Mouse (Mus musculus) lung, postnatal 0 days (tissue): ENCODE measurements around the gene Prdm5. TPM values are rescaled to one million over a fixed set of nuclear protein-coding genes. Genes with fewer than 3 reads are reported as not detected.

ENCODE experiments used
- ATAC-seq: fragments of 200-750 bp; cut with Nextera tagmentation; 2 replicates; pipeline ENCODE4 v1.8.0; 2017; ENCODE audit warnings: moderate library complexity
- DNase-seq: peaks from one replicate; pipeline ENCODE4 v3.0.0-alpha.2; 2016; ENCODE audit warnings: low spot score
- H3K27ac ChIP-seq: fragments of 300-500 bp; sonication (generic); 2 replicates; pipeline ENCODE4 v1.5.1; 2014; ENCODE audit warnings: antibody characterized with exemption, mild to moderate bottlenecking, low read length, mixed read lengths
- H3K27me3 ChIP-seq: fragments of 300-500 bp; sonication (generic); replicated peaks from 2 replicates; pipeline ENCODE4 v1.6.1; 2014; ENCODE audit warnings: low read length, mixed read lengths; ENCODE audit not compliant: insufficient read depth
- H3K36me3 ChIP-seq: fragments of 300-500 bp; sonication (generic); 2 replicates; pipeline ENCODE4 v1.6.1; 2014; ENCODE audit warnings: low read length, mixed read lengths; ENCODE audit not compliant: insufficient read depth
- H3K4me1 ChIP-seq: fragments of 300-500 bp; sonication (generic); 2 replicates; pipeline ENCODE4 v1.6.1; 2014; ENCODE audit warnings: antibody characterized with exemption, low read depth, low read length, mixed read lengths; ENCODE audit not compliant: insufficient read depth
- H3K4me2 ChIP-seq: fragments of 300-500 bp; sonication (generic); replicated peaks from 2 replicates; pipeline ENCODE4 v1.6.1; 2014; ENCODE audit warnings: low read depth, mild to moderate bottlenecking, low read length, moderate library complexity, mixed read lengths
- H3K4me3 ChIP-seq: fragments of 300-500 bp; sonication (generic); 2 replicates; pipeline ENCODE4 v1.5.1; 2014; ENCODE audit warnings: low read depth, low read length
- H3K9ac ChIP-seq: fragments of 300-500 bp; sonication (generic); replicated peaks from 2 replicates; pipeline ENCODE4 v1.6.1; 2014; ENCODE audit warnings: low read depth, mild to moderate bottlenecking
- H3K9me3 ChIP-seq: fragments of 300-500 bp; sonication (generic); 2 replicates; pipeline ENCODE4 v1.6.1; 2016; ENCODE audit warnings: low read length, mixed read lengths
- CTCF ChIP-seq: IDR thresholded peaks from 2 replicates; pipeline ENCODE4 v1.5.1; 2016; ENCODE audit warnings: antibody characterized with exemption, mild to moderate bottlenecking
- EP300 ChIP-seq: IDR thresholded peaks from 2 replicates; pipeline ENCODE4 v1.6.1; 2016; ENCODE audit warnings: antibody characterized with exemption, mild to moderate bottlenecking, control low read depth
- WGBS: fragments of 180-500 bp; shearing (Covaris S2); extraction: QIAGEN DNeasy Blood & Tissue Kit; methylation state at CpG from one replicate; pipeline ENCODE4 v1.1.7; 2014; 5-methylcytosine and 5-hydroxymethylcytosine counted together
- polyA plus RNA-seq: library from polyadenylated mRNA; unstranded; fragments of >200 nt; fragmentation: Nextera tagmentation; extraction: Ambion mirVana; gene quantifications from 2 replicates; pipeline ENCODE4 v1.2.1, GENCODE M21; 2015

The Prdm5 gene
- polyA plus RNA-seq, 1 experiment from 2014 or later: 9.3 TPM

GRCm38 (mm10) chr6:65862836-65863235 is 84.0 kb downstream of the Prdm5 start:
- no peaks in the 10 kb centered on the region for H3K4me1 ChIP-seq
- H3K4me3 ChIP-seq: no peak overlapping the region
- no peaks in the 10 kb centered on the region for H3K27me3 ChIP-seq
- 92% methylated on average over 3 of the region's 3 CpGs for WGBS
- no peak for ATAC-seq
- no peak overlapping the region for H3K27ac ChIP-seq
- no peaks in the 10 kb centered on the region for H3K36me3 ChIP-seq
- no peak for TF ChIP-seq CTCF
- no peak for TF ChIP-seq EP300
- no peak overlapping the region for H3K4me2 ChIP-seq
- no peak for DNase-seq
- H3K9me3 ChIP-seq: no peaks in the 10 kb centered on the region
- H3K9ac ChIP-seq: no peak overlapping the region

GRCm38 (mm10) chr6:65864233-65864632 is 85.4 kb downstream of the Prdm5 start:
- H3K27ac ChIP-seq: no peak overlapping the region
- no peak for TF ChIP-seq CTCF
- no peak for TF ChIP-seq EP300
- H3K27me3 ChIP-seq: no peaks in the 10 kb centered on the region
- DNase-seq: no peak
- H3K4me2 ChIP-seq: no peak overlapping the region
- no peaks in the 10 kb centered on the region for H3K9me3 ChIP-seq
- WGBS: 85% methylated on average over 3 of the region's 3 CpGs
- H3K4me3 ChIP-seq: no peak overlapping the region
- no peaks in the 10 kb centered on the region for H3K36me3 ChIP-seq
- no peak overlapping the region for H3K9ac ChIP-seq
- no peak for ATAC-seq
- no peaks in the 10 kb centered on the region for H3K4me1 ChIP-seq

- ATAC-seq (no peak), DNase-seq (peak; percentile 32)
- Histone ChIP-seq H3K9ac (no peak overlapping the region), H3K4me3 (no peak overlapping the region), H3K4me1 (no peaks in the 10 kb centered on the region), H3K9me3 (no peaks in the 10 kb centered on the region), H3K27ac (no peak overlapping the region), H3K27me3 (no peaks in the 10 kb centered on the region), H3K36me3 (no peaks in the 10 kb centered on the region), H3K4me2 (no peak overlapping the region)
- WGBS: 65% methylated on average over 5 of the region's 5 CpGs
- TF ChIP-seq EP300 (no peak), CTCF (peak; percentile 50)
Observed at GRCm38 (mm10) chr6:65864919-65865318, 86.1 kb downstream of the Prdm5 start.

- TF ChIP-seq CTCF: no peak
- H3K9me3 ChIP-seq: no peaks in the 10 kb centered on the region
- DNase-seq (no peak), ATAC-seq (no peak)
- no peaks in the 10 kb centered on the region for H3K4me1 ChIP-seq
- H3K27ac ChIP-seq: no peak overlapping the region
- no peak overlapping the region for H3K4me2 ChIP-seq
- 94% methylated on average over 4 of the region's 4 CpGs for WGBS
- no peak overlapping the region for H3K9ac ChIP-seq
- H3K36me3 ChIP-seq: peaks cover 6% of the 10 kb centered on the region; the same call in 1 of the 2 replicates
- H3K27me3 ChIP-seq: no peaks in the 10 kb centered on the region
- no peak overlapping the region for H3K4me3 ChIP-seq
Observed at GRCm38 (mm10) chr6:65865861-65866260, 87.1 kb downstream of the Prdm5 start.

- TF ChIP-seq EP300: no peak
- no peak for TF ChIP-seq CTCF
Observed at GRCm38 (mm10) chr6:65871754-65872278, 93.0 kb downstream of the Prdm5 start.

GRCm38 (mm10) chr6:65878300-65878699 is 99.5 kb downstream of the Prdm5 start:
- H3K4me2 ChIP-seq: no peak overlapping the region
- ATAC-seq (peak; percentile 53), DNase-seq (peak; percentile 45)
- no peak overlapping the region for H3K27ac ChIP-seq
- TF ChIP-seq CTCF (no peak), EP300 (peak; percentile 54; the same call in 1 of the 2 replicates)
- H3K9ac ChIP-seq: no peak overlapping the region
- H3K27me3 ChIP-seq: no peaks in the 10 kb centered on the region
- no peaks in the 10 kb centered on the region for H3K4me1 ChIP-seq
- no peak overlapping the region for H3K4me3 ChIP-seq
- WGBS: 62% methylated on average over 1 of the region's 1 CpGs
- 0 out of 2 replicates have a peak, but pooled peaks cover 4% of the 10 kb centered on the region for H3K36me3 ChIP-seq
- H3K9me3 ChIP-seq: no peaks in the 10 kb centered on the region

More at GRCm38 (mm10) chr6:65871754-65872278, 93.0 kb downstream of the Prdm5 start:
- no peak overlapping the region for H3K9ac ChIP-seq
- no peak overlapping the region for H3K27ac ChIP-seq
- H3K9me3 ChIP-seq: no peaks in the 10 kb centered on the region
- H3K4me2 ChIP-seq: no peak overlapping the region
- no peaks in the 10 kb centered on the region for H3K4me1 ChIP-seq
- H3K36me3 ChIP-seq: peaks cover 10% of the 10 kb centered on the region; the same call in 1 of the 2 replicates
- no peak overlapping the region for H3K4me3 ChIP-seq
- no peak for ATAC-seq
- DNase-seq: no peak
- 69% methylated on average over 6 of the region's 6 CpGs for WGBS
- H3K27me3 ChIP-seq: no peaks in the 10 kb centered on the region

- H3K27ac ChIP-seq: no peak overlapping the region
- TF ChIP-seq CTCF (no peak), EP300 (no peak)
- H3K9ac ChIP-seq: no peak overlapping the region
- no peaks in the 10 kb centered on the region for H3K27me3 ChIP-seq
- H3K9me3 ChIP-seq: no peaks in the 10 kb centered on the region
- no peak overlapping the region for H3K4me3 ChIP-seq
- no peaks in the 10 kb centered on the region for H3K4me1 ChIP-seq
- WGBS: 97% methylated on average over 1 of the region's 1 CpGs
- 0 out of 2 replicates have a peak, but pooled peaks cover 4% of the 10 kb centered on the region for H3K36me3 ChIP-seq
- ATAC-seq (no peak), DNase-seq (no peak)
- no peak overlapping the region for H3K4me2 ChIP-seq
Observed at GRCm38 (mm10) chr6:65888835-65889234, 110.0 kb downstream of the Prdm5 start.
